Mouse (Mus musculus) CH12.LX (cell line): Measurements from ENCODE around the gene Tns2. TPM values are rescaled to one million over a fixed set of nuclear protein-coding genes. Genes with fewer than 3 reads are reported as not detected.

ENCODE experiments used
- DNase-seq: peaks from one replicate; pipeline ENCODE4 v3.0.0-alpha.2; 2013; ENCODE audit errors: extremely low read depth
- H3K27ac ChIP-seq: 2 replicates; pipeline ENCODE4 v1.5.1; 2012; ENCODE audit warnings: low read depth, mild to moderate bottlenecking, control low read depth, moderate library complexity; ENCODE audit not compliant: insufficient read depth
- H3K27me3 ChIP-seq: replicated peaks from 2 replicates; pipeline ENCODE3; 2012; ENCODE audit warnings: inconsistent platforms
- H3K36me3 ChIP-seq, 2 experiments: replicated peaks in 1 of 2; 2 replicates each; pipeline versions ENCODE3 to v1.6.1; 2012; ENCODE audit warnings: inconsistent platforms in 1 of 2, low read length in 1 of 2, mild to moderate bottlenecking in 1 of 2, mixed read lengths in 1 of 2, moderate library complexity in 1 of 2; ENCODE audit not compliant: control insufficient read depth in 1 of 2, insufficient read depth in 1 of 2
- H3K4me1 ChIP-seq, 2 experiments: 2 replicates each; pipeline ENCODE4 v1.6.1; 2012; ENCODE audit warnings: inconsistent platforms in 1 of 2, moderate library complexity in 1 of 2; ENCODE audit not compliant: insufficient read depth in 2 of 2, control insufficient read depth in 1 of 2
- H3K4me2 ChIP-seq: 2 replicates; pipeline ENCODE4 v1.6.1; 2012; ENCODE audit warnings: low read depth, mild to moderate bottlenecking, control low read depth; ENCODE audit not compliant: poor library complexity, insufficient read depth, severe bottlenecking
- H3K4me3 ChIP-seq, 3 experiments: fragments of 150-350 bp in 1 of 3; sonication (generic) in 1 of 3; replicated peaks in 1 of 3; 2 replicates each; pipeline versions ENCODE3 to v1.5.1; 2011 to 2012; ENCODE audit warnings: low read depth in 2 of 3, low read length in 2 of 3, mild to moderate bottlenecking in 2 of 3, moderate library complexity in 2 of 3, control low read depth in 1 of 3, improper control_type of control experiment in 1 of 3, inconsistent platforms in 1 of 3, mixed read lengths in 1 of 3; ENCODE audit not compliant: poor library complexity in 1 of 3
- H3K79me2 ChIP-seq: replicated peaks from 2 replicates; pipeline ENCODE4 v1.6.1; 2012; ENCODE audit warnings: mild to moderate bottlenecking, moderate library complexity; ENCODE audit not compliant: control insufficient read depth, poor library complexity, insufficient read depth, severe bottlenecking; ENCODE audit errors: extremely low read depth
- H3K9ac ChIP-seq: 2 replicates; pipeline ENCODE4 v1.6.1; 2012; ENCODE audit warnings: low read depth, mild to moderate bottlenecking, control low read depth, moderate library complexity; ENCODE audit not compliant: insufficient read depth
- H3K9me3 ChIP-seq: replicated peaks from 2 replicates; pipeline ENCODE3; 2012; ENCODE audit warnings: low read length, inconsistent platforms, mixed read lengths
- BHLHE40 ChIP-seq: IDR thresholded peaks from 2 replicates; pipeline ENCODE4 v1.6.1; 2011; ENCODE audit warnings: mild to moderate bottlenecking, low read depth, low read length, improper control_type of control experiment
- CHD1 ChIP-seq: IDR thresholded peaks from 2 replicates; pipeline ENCODE4 v1.6.1; 2012; ENCODE audit warnings: low read depth, low read length, improper control_type of control experiment, inconsistent platforms
- CTCF ChIP-seq, 2 experiments: IDR thresholded peaks in 1 of 2; conservative IDR thresholded peaks in 1 of 2; 2 replicates each; pipeline ENCODE4 v1.5.1; 2011 to 2012; ENCODE audit warnings: low read depth in 2 of 2, low read length in 2 of 2, improper control_type of control experiment in 1 of 2, inconsistent platforms in 1 of 2, mild to moderate bottlenecking in 1 of 2, moderate library complexity in 1 of 2
- ELF1 ChIP-seq: IDR thresholded peaks from 2 replicates; pipeline ENCODE4 v1.6.1; 2014; ENCODE audit warnings: low read depth, mild to moderate bottlenecking, inconsistent platforms, low read length, improper control_type of control experiment
- EP300 ChIP-seq: IDR thresholded peaks from 2 replicates; pipeline ENCODE4 v1.6.1; 2011; ENCODE audit warnings: low read length, improper control_type of control experiment
- HCFC1 ChIP-seq: IDR thresholded peaks from 2 replicates; pipeline ENCODE4 v1.6.1; 2012; ENCODE audit warnings: low read depth, mild to moderate bottlenecking, inconsistent platforms, low read length, improper control_type of control experiment
- IRF4 ChIP-seq: IDR thresholded peaks from 2 replicates; pipeline ENCODE4 v1.6.1; 2014; ENCODE audit warnings: low read depth, mild to moderate bottlenecking, inconsistent platforms, low read length, improper control_type of control experiment
- JUN ChIP-seq: IDR thresholded peaks from 2 replicates; pipeline ENCODE4 v1.6.1; 2011; ENCODE audit warnings: low read depth, mild to moderate bottlenecking, low read length, improper control_type of control experiment, moderate library complexity; ENCODE audit not compliant: insufficient read depth
- KAT2A ChIP-seq: IDR thresholded peaks from 2 replicates; pipeline ENCODE4 v1.6.1; 2012; ENCODE audit warnings: low read length, improper control_type of control experiment, inconsistent platforms; ENCODE audit not compliant: insufficient replicate concordance
- MAZ ChIP-seq: IDR thresholded peaks from 2 replicates; pipeline ENCODE4 v1.6.1; 2012; ENCODE audit warnings: low read depth, mild to moderate bottlenecking, inconsistent platforms, low read length, improper control_type of control experiment, moderate library complexity
- MEF2A ChIP-seq: IDR thresholded peaks from 2 replicates; pipeline ENCODE4 v1.6.1; 2014; ENCODE audit warnings: low read depth, mild to moderate bottlenecking, inconsistent platforms, low read length, improper control_type of control experiment, borderline replicate concordance
- NRF1 ChIP-seq: IDR thresholded peaks from 2 replicates; pipeline ENCODE4 v1.6.1; 2014; ENCODE audit warnings: low read depth, mild to moderate bottlenecking, inconsistent platforms, low read length, improper control_type of control experiment, moderate library complexity
- PAX5 ChIP-seq: IDR thresholded peaks from 2 replicates; pipeline ENCODE4 v1.6.1; 2012; ENCODE audit warnings: low read length, inconsistent platforms, mixed read lengths
- RAD21 ChIP-seq: IDR thresholded peaks from 2 replicates; pipeline ENCODE4 v1.6.1; 2011; ENCODE audit warnings: low read depth, mild to moderate bottlenecking, low read length, improper control_type of control experiment, moderate library complexity
- SIN3A ChIP-seq: IDR thresholded peaks from 2 replicates; pipeline ENCODE4 v1.6.1; 2012; ENCODE audit warnings: low read length, improper control_type of control experiment, inconsistent platforms
- TCF12 ChIP-seq: IDR thresholded peaks from 2 replicates; pipeline ENCODE4 v1.6.1; 2014; ENCODE audit warnings: low read depth, mild to moderate bottlenecking, inconsistent platforms, low read length, improper control_type of control experiment
- UBTF ChIP-seq: IDR thresholded peaks from 2 replicates; pipeline ENCODE4 v1.6.1; 2012; ENCODE audit warnings: low read depth, mild to moderate bottlenecking, inconsistent platforms, low read length, improper control_type of control experiment, moderate library complexity
- USF2 ChIP-seq: conservative IDR thresholded peaks from 2 replicates; pipeline ENCODE4 v1.6.1; 2011; ENCODE audit warnings: low read depth, low read length, improper control_type of control experiment
- ZKSCAN1 ChIP-seq: IDR thresholded peaks from 2 replicates; pipeline ENCODE4 v1.6.1; 2012; ENCODE audit warnings: low read depth, inconsistent platforms, low read length, improper control_type of control experiment, borderline replicate concordance
- ZMIZ1 ChIP-seq: IDR thresholded peaks from 2 replicates; pipeline ENCODE4 v1.6.1; 2012; ENCODE audit warnings: low read depth, mild to moderate bottlenecking, inconsistent platforms, low read length, improper control_type of control experiment
- ZNF384 ChIP-seq: IDR thresholded peaks from 2 replicates; pipeline ENCODE4 v1.6.1; 2012; ENCODE audit warnings: low read depth, low read length, improper control_type of control experiment, inconsistent platforms
- dilution Hi-C: fragments of 300-500 bp; cut with MboI; formaldehyde crosslinking; loops from 2 replicates; pipeline ENCODE4 v1.14.3; 2020; ENCODE audit warnings: low sequenced_read_pairs; ENCODE audit not compliant: extremely low pct_unique_long_range_greater_than_20kb, extremely low pct_ligation_motif_present
- in situ Hi-C: fragments of 300-500 bp; cut with MboI; formaldehyde crosslinking; loops from 3 replicates; pipeline ENCODE4 v1.14.3; 2019; ENCODE audit warnings: low sequenced_read_pairs, low pct_ligation_motif_present, low pct_unique_long_range_greater_than_20kb, mixed read lengths
- polyA plus RNA-seq: library from polyadenylated mRNA; unstranded; fragments of >175 nt; gene quantifications from 2 replicates; pipeline ENCODE4 v1.2.1, GENCODE M21; 2012; ENCODE audit warnings: low read depth; ENCODE audit not compliant: insufficient read length
- total RNA-seq, 2 experiments: library from RNA; depleted of rRNA; stranded (reverse); fragments of 300-350 nt in 1 of 2; fragments of >200 nt in 1 of 2; gene quantifications; 2 replicates each; pipeline ENCODE4 v1.2.3; 2012 to 2014

Gene Tns2
- total and polyA plus RNA-seq, 3 experiments = 0.13 to 0.34 TPM; not detected in 1

DNA sequence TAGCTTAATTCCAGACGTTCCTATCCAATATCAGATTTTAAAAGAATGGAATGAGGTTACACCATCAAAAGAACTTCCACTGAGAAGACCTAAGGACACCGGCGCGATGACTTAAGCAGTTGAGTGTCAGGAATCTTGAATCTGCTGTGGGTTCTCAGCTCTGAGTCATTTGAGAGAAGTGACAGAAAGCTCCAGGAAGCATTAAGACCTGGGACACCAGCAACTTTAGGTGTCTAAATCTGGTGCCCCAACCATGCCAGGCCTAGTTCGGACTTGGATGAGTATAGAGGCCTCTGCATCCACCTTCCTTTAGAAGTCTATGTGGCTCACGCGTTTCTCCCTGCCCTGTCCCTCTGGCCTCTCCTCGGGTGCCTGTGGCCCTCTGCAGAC is 447 bp upstream of the Tns2 start:
- H3K4me3 ChIP-seq = peak overlapping the region; percentile 26 to 62 (median 31)
- no peaks in the 10 kb centered on the region for H3K79me2 ChIP-seq
- peaks cover 52% of the 10 kb centered on the region for H3K27me3 ChIP-seq
- dilution Hi-C loops = no loop called here
- TF ChIP-seq CHD1 (no peak), PAX5 (no peak), MAZ (no peak), EP300 (no peak), ZMIZ1 (no peak), BHLHE40 (no peak), JUN (no peak), USF2 (no peak), SIN3A (no peak)
- in situ Hi-C loops = loop anchor here (5.0 kb wide), 1 partner anchor 38 kb away; the partner anchor contains the start of gene Spryd3
- H3K4me1 ChIP-seq = peaks cover 7 to 33% of the 10 kb centered on the region in 2 experiments
- peaks cover 25 to 41% of the 10 kb centered on the region in 2 experiments for H3K36me3 ChIP-seq
- H3K4me2 ChIP-seq = peak overlapping the region; percentile 61
- DNase-seq = no peak
- H3K9me3 ChIP-seq = no peaks in the 10 kb centered on the region
- peak overlapping the region; percentile 49 for H3K9ac ChIP-seq
- H3K27ac ChIP-seq = no peak overlapping the region

DNA sequence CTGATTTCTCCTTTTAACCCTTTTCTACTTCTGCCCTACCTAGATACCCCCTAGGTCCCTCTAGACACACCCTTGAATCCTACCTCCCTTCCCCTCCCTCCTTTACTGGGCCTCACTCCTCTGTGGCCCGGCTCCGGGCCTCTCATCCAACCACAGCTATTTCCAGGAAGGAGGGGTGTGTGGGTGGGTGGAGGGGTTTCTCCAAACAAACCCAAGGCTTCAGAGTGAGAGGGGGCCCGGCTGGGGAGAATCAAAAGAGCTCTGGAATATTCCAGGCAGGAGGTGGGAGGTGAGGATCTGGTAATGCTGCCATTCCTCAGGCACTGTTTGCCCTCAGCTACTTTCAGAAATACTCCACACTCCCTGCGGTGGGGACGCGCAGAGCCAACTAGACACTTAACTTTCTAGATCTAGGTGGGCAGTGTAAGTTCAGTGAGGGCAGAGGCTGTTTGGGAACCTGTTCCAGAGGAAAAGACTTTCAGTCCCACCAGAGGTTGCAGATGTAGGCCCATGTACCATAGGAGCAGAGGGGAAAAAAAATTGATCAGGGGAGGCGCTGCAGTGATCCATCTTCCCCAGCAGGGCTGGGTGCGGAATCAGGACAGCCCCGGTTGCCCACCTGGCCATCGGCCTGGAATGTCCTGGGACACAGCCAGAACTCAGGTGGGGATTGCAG is 921 bp downstream of the Tns2 start:
- TF ChIP-seq ZKSCAN1 (no peak), JUN (no peak), UBTF (no peak), SIN3A (no peak), IRF4 (no peak), CHD1 (no peak), EP300 (no peak), ELF1 (no peak), NRF1 (no peak), BHLHE40 (no peak), ZNF384 (no peak), CTCF (conservative IDR thresholded peaks at IDR 0.05 in 1 of 2, IDR thresholded peaks at IDR 0.05 in 1 of 2; ENCODE audit: low read depth in 2 of 2, low read length in 2 of 2) (no peak), TCF12 (no peak), MEF2A (no peak), HCFC1 (no peak), RAD21 (no peak), KAT2A (no peak)
- Histone ChIP-seq H3K36me3 (peaks cover 12 to 27% of the 10 kb centered on the region in 2 experiments), H3K4me1 (peaks cover 8 to 30% of the 10 kb centered on the region in 2 experiments), H3K4me3 (no peak overlapping the region), H3K27me3 (peaks cover 65% of the 10 kb centered on the region), H3K27ac (no peak overlapping the region), H3K9me3 (no peaks in the 10 kb centered on the region), H3K79me2 (no peaks in the 10 kb centered on the region), H3K9ac (no peak overlapping the region), H3K4me2 (peak overlapping the region; percentile 61; the same call in 1 of the 2 replicates)
- in situ Hi-C loops (loop anchor here (5.0 kb wide), 1 partner anchor 36 kb away; the partner anchor contains the start of gene Spryd3), dilution Hi-C loops (no loop called here)
- no peak for DNase-seq
